Mouse (Mus musculus) embryonic facial prominence, embryonic 13.5 days (tissue): Measurements from ENCODE around the gene Tmem101. TPM values are rescaled to one million over a fixed set of nuclear protein-coding genes. Genes with fewer than 3 reads are reported as not detected.
"Not testable (repeated sequence)": the region's sequence is repeated elsewhere in the genome, so short reads cannot be mapped to it uniquely, and the experiment has no call there.

Experiments
- ATAC-seq: fragments of 200-750 bp; cut with Nextera tagmentation; 2 replicates; pipeline ENCODE4 v1.8.0; 2017; ENCODE audit warnings: low read depth; ENCODE audit not compliant: insufficient number of reproducible peaks, insufficient read depth, low FRiP score, low TSS enrichment
- H3K27ac ChIP-seq: fragments of 300-500 bp; sonication (generic); 2 replicates; pipeline ENCODE4 v1.5.1; 2015; ENCODE audit warnings: moderate library complexity, mild to moderate bottlenecking, inconsistent platforms
- H3K27me3 ChIP-seq: fragments of 300-500 bp; sonication (generic); 2 replicates; pipeline ENCODE4 v1.6.1; 2015; ENCODE audit warnings: mild to moderate bottlenecking, inconsistent platforms
- H3K36me3 ChIP-seq: fragments of 300-500 bp; sonication (generic); 2 replicates; pipeline ENCODE4 v1.6.1; 2015; ENCODE audit warnings: mild to moderate bottlenecking, inconsistent platforms
- H3K4me1 ChIP-seq: fragments of 300-500 bp; sonication (generic); 2 replicates; pipeline ENCODE4 v1.6.1; 2015; ENCODE audit warnings: inconsistent platforms
- H3K4me2 ChIP-seq: fragments of 300-500 bp; sonication (generic); 2 replicates; pipeline ENCODE4 v1.6.1; 2015; ENCODE audit warnings: moderate library complexity, mild to moderate bottlenecking, inconsistent platforms
- H3K4me3 ChIP-seq: fragments of 300-500 bp; sonication (generic); 2 replicates; pipeline ENCODE4 v1.5.1; 2015; ENCODE audit warnings: mild to moderate bottlenecking, inconsistent platforms
- H3K9ac ChIP-seq: fragments of 300-500 bp; sonication (generic); 2 replicates; pipeline ENCODE4 v1.6.1; 2015; ENCODE audit warnings: mild to moderate bottlenecking, inconsistent platforms
- H3K9me3 ChIP-seq: fragments of 300-500 bp; sonication (generic); 2 replicates; pipeline ENCODE4 v1.6.1; 2016; ENCODE audit warnings: inconsistent platforms
- WGBS: fragments of 180-500 bp; shearing (Covaris S2); methylation state at CpG from one replicate; pipeline ENCODE4 v1.1.7; 2015; ENCODE audit warnings: mixed read lengths; 5-methylcytosine and 5-hydroxymethylcytosine counted together
- polyA plus RNA-seq: library from polyadenylated mRNA; unstranded; fragments of >200 nt; fragmentation: Nextera tagmentation; extraction: Ambion mirVana; gene quantifications from 2 replicates; pipeline ENCODE4 v1.2.1, GENCODE M21; 2015

Gene Tmem101
- polyA plus RNA-seq, 1 experiment from 2014 or later: 45.5 TPM

GRCm38 (mm10) chr11:102185677-102186076, 29.5 kb upstream of the Tmem101 start:
- Histone ChIP-seq H3K4me3 (peak overlapping the region; percentile 90), H3K36me3 (peaks cover 19% of the 10 kb centered on the region), H3K9me3 (no peaks in the 10 kb centered on the region), H3K9ac (peak overlapping the region; percentile 94; the same call in 1 of the 2 replicates), H3K4me1 (peaks cover 30% of the 10 kb centered on the region), H3K4me2 (peak overlapping the region; percentile 68), H3K27me3 (no peaks in the 10 kb centered on the region), H3K27ac (peak overlapping the region; percentile 96; the same call in 1 of the 2 replicates)
- ATAC-seq: no peak
- 41% methylated on average over 3 of the region's 3 CpGs for WGBS

GRCm38 (mm10) chr11:102184646-102185495, 28.7 kb upstream of the Tmem101 start, which contains the start of gene Lsm12:
TSS of gene Lsm12 (minus strand) at chr11:102185296.
- peak within 1 kb of the TSS; percentile 90 for H3K4me3 ChIP-seq
- H3K27me3 ChIP-seq: no peaks in the 10 kb centered on the region
- ATAC-seq: peak; percentile 78
- H3K9ac ChIP-seq: peak within 1 kb of the TSS; percentile 94
- no peaks in the 10 kb centered on the region for H3K9me3 ChIP-seq
- under 1% methylated on average over 70 of the region's 70 CpGs for WGBS
- peak within 1 kb of the TSS; percentile 68 for H3K4me2 ChIP-seq
- peaks cover 27% of the 10 kb centered on the region for H3K36me3 ChIP-seq
- H3K4me1 ChIP-seq: peaks cover 30% of the 10 kb centered on the region
- peak within 1 kb of the TSS; percentile 96 for H3K27ac ChIP-seq

DNA sequence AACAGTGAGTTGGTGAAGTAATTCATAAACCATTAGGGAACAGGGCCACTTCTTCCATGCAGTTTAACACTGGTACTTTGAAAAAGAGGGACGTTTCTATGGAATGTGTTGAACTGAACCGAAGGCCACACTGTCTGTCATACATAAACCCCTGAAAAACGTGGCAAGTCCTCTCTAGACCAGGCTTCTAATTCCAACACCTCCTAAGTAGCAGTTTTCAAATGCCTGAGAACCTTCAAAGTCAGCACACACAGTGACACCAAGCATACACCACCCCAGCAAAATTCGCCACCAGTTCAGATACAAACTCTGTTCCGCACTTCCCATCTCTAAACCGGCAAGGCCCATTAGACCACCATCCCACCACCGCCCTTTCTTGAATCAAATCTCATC, 28.0 kb upstream of the Tmem101 start:
- Histone ChIP-seq H3K4me2 (peak overlapping the region; percentile 68), H3K27me3 (no peaks in the 10 kb centered on the region), H3K4me1 (peaks cover 29% of the 10 kb centered on the region), H3K9ac (peak overlapping the region; percentile 94), H3K27ac (peak overlapping the region; percentile 96), H3K9me3 (no peaks in the 10 kb centered on the region), H3K36me3 (peaks cover 28% of the 10 kb centered on the region), H3K4me3 (peak overlapping the region; percentile 90)
- WGBS: 5% methylated on average over 7 of the region's 7 CpGs
- no peak for ATAC-seq

GRCm38 (mm10) chr11:102179836-102180235, 23.6 kb upstream of the Tmem101 start:
- no peak overlapping the region for H3K27ac ChIP-seq
- peaks cover 18% of the 10 kb centered on the region for H3K4me1 ChIP-seq
- H3K4me2 ChIP-seq: no peak overlapping the region
- no peak for ATAC-seq
- H3K4me3 ChIP-seq: no peak overlapping the region
- no peaks in the 10 kb centered on the region for H3K27me3 ChIP-seq
- H3K9me3 ChIP-seq: no peaks in the 10 kb centered on the region
- no peak overlapping the region for H3K9ac ChIP-seq
- H3K36me3 ChIP-seq: peaks cover 62% of the 10 kb centered on the region

DNA sequence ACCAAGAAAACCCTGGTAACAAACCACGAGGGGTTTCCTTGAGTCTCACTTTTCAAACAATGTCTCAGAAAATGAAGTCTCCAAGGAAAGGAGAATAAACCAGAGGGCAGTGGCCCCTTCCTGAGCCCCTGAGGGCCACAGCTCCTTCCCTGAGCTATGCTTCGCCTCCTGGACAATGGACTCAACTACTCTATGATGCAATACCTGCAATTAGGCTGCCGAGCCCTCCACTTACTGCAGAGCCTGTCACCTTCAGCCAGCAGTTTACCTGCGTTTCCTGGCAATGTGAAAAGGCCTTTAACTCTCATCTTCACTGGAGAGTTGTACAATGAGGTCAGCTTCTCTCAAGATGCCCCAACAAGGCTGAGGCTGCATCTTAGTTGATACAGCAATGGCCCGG, 12.5 kb upstream of the Tmem101 start:
- no peak overlapping the region for H3K27ac ChIP-seq
- no peak overlapping the region for H3K4me2 ChIP-seq
- WGBS: 89% methylated on average over 5 of the region's 5 CpGs
- no peak for ATAC-seq
- H3K9me3 ChIP-seq: no peaks in the 10 kb centered on the region
- H3K27me3 ChIP-seq: no peaks in the 10 kb centered on the region
- no peak overlapping the region for H3K4me3 ChIP-seq
- H3K36me3 ChIP-seq: peaks cover 64% of the 10 kb centered on the region
- H3K4me1 ChIP-seq: no peaks in the 10 kb centered on the region
- H3K9ac ChIP-seq: no peak overlapping the region

DNA sequence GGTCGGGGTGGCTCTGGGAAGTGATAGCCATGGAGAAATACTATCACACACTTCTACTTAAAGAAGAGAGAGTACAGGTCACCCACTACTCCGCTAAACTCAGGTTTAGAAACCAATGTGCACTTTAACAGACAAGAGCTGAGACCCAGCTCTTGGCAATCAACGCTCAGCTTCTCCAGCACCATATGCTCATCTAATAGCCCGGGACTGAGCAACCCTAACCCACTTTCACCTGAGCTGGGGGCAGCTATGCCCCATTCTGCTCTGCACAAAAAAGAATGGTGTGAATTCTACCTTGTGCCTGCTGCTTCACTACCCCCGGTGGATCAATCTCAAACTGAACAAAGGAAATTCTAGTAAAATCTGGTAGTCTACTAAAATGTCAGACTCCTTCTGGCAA, 11.3 kb upstream of the Tmem101 start:
- WGBS: 88% methylated on average over 5 of the region's 5 CpGs
- no peak overlapping the region for H3K9ac ChIP-seq
- H3K27me3 ChIP-seq: no peaks in the 10 kb centered on the region
- no peak overlapping the region for H3K4me2 ChIP-seq
- H3K4me3 ChIP-seq: no peak overlapping the region
- H3K36me3 ChIP-seq: peaks cover 69% of the 10 kb centered on the region
- no peak for ATAC-seq
- H3K27ac ChIP-seq: no peak overlapping the region
- no peaks in the 10 kb centered on the region for H3K9me3 ChIP-seq
- no peaks in the 10 kb centered on the region for H3K4me1 ChIP-seq

DNA sequence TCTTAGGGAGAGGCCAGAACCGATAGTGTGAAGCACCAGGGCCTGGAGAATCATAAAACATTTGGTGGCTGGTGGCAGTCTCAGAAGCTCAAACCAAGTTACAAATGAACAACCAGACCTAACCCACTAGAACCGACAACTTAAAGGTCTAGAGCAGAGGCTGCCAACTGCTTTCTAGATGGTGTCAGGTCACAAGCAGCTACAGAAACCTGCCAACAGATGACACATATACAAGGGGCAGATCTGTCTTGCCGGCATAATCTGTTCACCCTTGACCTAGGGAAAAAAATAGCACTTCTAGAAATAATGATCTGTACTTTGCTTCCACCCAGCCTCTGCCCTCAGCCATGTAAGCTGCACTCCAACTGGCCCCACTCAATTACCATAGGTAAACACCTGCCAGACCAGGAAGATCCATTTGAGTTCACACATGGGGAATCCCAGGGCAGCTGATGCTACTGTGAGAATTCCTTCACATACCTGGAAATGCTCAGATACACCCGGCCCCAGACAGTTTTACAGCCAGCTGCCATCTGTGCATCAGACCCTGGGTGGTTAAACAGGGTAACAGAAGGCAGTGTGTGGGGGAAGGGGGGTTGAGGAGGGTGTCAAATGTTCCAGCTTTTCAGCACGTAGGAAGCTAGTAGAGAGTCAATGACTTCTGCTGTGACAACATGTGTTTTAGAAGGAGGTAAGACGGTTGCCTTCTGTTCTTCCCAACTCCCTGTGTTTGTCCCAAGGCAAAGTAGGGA, 9.9 kb upstream of the Tmem101 start:
- H3K4me2 ChIP-seq: no peak overlapping the region
- WGBS: 76% methylated on average over 6 of the region's 6 CpGs
- H3K4me3 ChIP-seq: no peak overlapping the region
- H3K9ac ChIP-seq: no peak overlapping the region
- no peaks in the 10 kb centered on the region for H3K27me3 ChIP-seq
- H3K36me3 ChIP-seq: peaks cover 79% of the 10 kb centered on the region
- no peak overlapping the region for H3K27ac ChIP-seq
- no peak for ATAC-seq
- H3K4me1 ChIP-seq: no peaks in the 10 kb centered on the region
- no peaks in the 10 kb centered on the region for H3K9me3 ChIP-seq

- no peak overlapping the region for H3K4me2 ChIP-seq
- peaks cover 9% of the 10 kb centered on the region for H3K4me1 ChIP-seq
- H3K27ac ChIP-seq: no peak overlapping the region
- no peaks in the 10 kb centered on the region for H3K27me3 ChIP-seq
- peaks cover 38% of the 10 kb centered on the region for H3K36me3 ChIP-seq
- H3K4me3 ChIP-seq: no peak overlapping the region
- ATAC-seq: no peak
- 69% methylated on average over 5 of the region's 5 CpGs for WGBS
- no peaks in the 10 kb centered on the region for H3K9me3 ChIP-seq
- no peak overlapping the region for H3K9ac ChIP-seq
Observed at GRCm38 (mm10) chr11:102159781-102160180, 3.6 kb upstream of the Tmem101 start.

DNA sequence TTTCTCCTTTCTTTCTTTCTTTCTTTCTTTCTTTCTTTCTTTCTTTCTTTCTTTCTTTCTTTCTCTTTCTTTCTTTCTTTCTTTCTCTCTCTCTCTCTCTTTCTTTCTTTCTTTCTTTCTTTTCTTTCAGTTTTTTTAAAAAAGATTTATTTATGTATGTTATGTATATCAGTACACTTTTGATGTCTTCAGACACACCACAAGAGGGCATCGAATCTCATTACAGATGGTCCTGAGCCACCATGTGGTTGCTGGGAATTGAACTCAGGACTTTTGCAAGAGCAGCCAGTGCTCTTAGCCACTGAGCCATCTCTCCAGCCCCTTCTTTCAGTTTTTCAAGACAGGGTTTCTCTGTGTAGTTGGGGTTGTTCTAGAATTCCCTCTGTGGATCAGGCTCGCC, 1.8 kb upstream of the Tmem101 start:
- Histone ChIP-seq H3K36me3 (peaks cover 42% of the 10 kb centered on the region), H3K4me1 (peaks cover 10% of the 10 kb centered on the region)
- 82% methylated on average over 2 of the region's 2 CpGs for WGBS
- not testable (repeated sequence) for H3K9me3 ChIP-seq, H3K4me3 ChIP-seq, H3K27ac ChIP-seq, H3K27me3 ChIP-seq, H3K4me2 ChIP-seq, ATAC-seq, H3K9ac ChIP-seq

GRCm38 (mm10) chr11:102156786-102157089, 534 bp upstream of the Tmem101 start:
- Histone ChIP-seq H3K4me1 (peaks cover 10% of the 10 kb centered on the region), H3K9me3 (no peaks in the 10 kb centered on the region), H3K4me2 (no peak overlapping the region), H3K27ac (no peak overlapping the region), H3K9ac (no peak overlapping the region), H3K27me3 (no peaks in the 10 kb centered on the region), H3K36me3 (peaks cover 39% of the 10 kb centered on the region), H3K4me3 (no peak overlapping the region)
- no peak for ATAC-seq
- 9% methylated on average over 1 of the region's 1 CpGs for WGBS

DNA sequence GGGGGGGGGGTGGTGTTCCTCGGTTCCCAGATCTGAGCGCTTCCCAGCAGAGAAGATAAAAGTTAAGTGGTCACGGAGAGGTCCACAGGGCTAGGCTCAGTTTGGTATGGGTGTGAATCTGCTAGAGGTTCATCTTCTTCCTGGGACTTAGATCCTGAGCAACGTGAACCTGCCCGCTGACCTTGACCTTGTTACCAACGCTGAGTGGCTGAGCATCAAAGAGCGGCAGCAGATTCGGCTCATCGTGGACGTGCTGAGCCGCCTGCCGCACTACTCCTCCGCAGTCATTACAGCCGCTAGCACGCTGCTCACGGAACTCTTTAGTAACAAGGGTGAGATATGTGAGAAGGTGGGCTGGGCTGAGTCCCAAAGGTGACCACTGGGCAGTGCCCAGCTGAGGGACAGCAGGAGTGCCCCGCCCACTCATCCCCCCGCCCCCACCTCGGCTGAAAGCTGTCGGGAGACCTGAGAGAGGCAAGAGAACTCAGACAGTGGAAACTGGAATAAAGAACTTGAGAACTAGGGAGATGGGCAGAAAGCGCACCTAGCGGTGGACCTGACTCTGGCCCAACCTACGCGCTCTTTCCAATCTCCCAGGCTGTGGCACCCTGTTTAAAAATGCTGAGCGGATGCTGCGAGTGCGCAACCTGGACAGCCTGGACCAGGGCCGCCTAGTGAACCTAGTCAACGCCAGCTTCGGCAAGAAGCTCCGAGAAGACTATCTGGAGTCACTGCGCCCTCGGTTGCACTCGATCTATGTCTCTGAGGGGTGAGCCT, 8.8 kb downstream of the Tmem101 start:
- Histone ChIP-seq H3K4me2 (peak overlapping the region; percentile 33), H3K4me3 (0 out of 2 replicates have a peak overlapping the region, but pooled peaks have one; percentile 42), H3K4me1 (peaks cover 25% of the 10 kb centered on the region), H3K36me3 (peaks cover 2% of the 10 kb centered on the region; the same call in 1 of the 2 replicates), H3K27me3 (peaks cover 74% of the 10 kb centered on the region), H3K9me3 (no peaks in the 10 kb centered on the region), H3K27ac (no peak overlapping the region), H3K9ac (no peak overlapping the region)
- 11% methylated on average over 34 of the region's 34 CpGs for WGBS
- no peak for ATAC-seq
